Comparison of ENCODE assay signal across 29 mouse cellular contexts in the genomic region with DNA sequence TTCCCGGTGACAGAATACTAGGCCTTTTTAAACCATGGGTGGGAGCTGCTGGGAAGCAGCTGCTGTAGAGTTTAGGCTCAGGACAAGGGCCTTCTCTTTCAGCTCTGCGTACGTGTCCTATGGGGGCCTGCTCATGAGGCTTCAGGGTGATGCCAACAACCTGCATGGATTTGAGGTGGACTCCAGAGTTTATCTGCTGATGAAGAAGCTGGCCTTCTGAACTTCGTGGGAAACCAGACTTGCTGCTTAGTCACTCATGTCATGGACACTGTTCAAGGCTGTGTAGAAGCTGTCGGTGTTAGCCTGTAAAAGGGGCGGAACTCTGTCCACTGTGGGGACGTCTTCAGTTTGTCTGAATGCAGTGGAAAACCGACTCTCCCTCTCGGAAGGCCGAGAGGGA. TPM values are rescaled to one million over a fixed set of nuclear protein-coding genes. Genes with fewer than 3 reads are reported as not detected.
"Had no signal": no experiment of that assay in that cellular context is flagged by ENCODE, and none has a peak within 500 bp of the region (broad histone marks: within the 10 kb centered on the region; RNA-seq: fewer than 3 reads in every experiment).

No protein-coding gene starts in this region.

- H3K27me3 ChIP-seq: heart, embryonic 12.5 days; hindbrain, embryonic 12.5 days; intestine, embryonic 15.5 days; limb, embryonic 12.5 days; liver, embryonic 13.5 days had no signal

- H3K4me3 ChIP-seq: gastrocnemius, adult 2 months; heart, adult 2 months; heart, embryonic 10.5 days; heart, embryonic 12.5 days; hindbrain, embryonic 10.5 days; hindbrain, embryonic 12.5 days; intestine, embryonic 15.5 days; layer of hippocampus, adult 2 months; left cerebral cortex, adult 2 months; limb, embryonic 10.5 days; limb, embryonic 12.5 days; liver, embryonic 13.5 days; liver, embryonic 15.5 days had no signal

- H3K4me2 ChIP-seq: heart, embryonic 12.5 days; hindbrain, embryonic 12.5 days; hindbrain, embryonic 14.5 days; intestine, embryonic 15.5 days; limb, embryonic 12.5 days; liver, embryonic 11.5 days; liver, embryonic 13.5 days; liver, embryonic 15.5 days had no signal

- ATAC-seq: hindbrain, embryonic 16.5 days; inflammation-experienced regulatory T-cells, adult 6 months; intestine, embryonic 15.5 days; intestine, postnatal 0 days had no signal

- H3K27ac ChIP-seq: gastrocnemius, adult 2 months; heart, adult 2 months; heart, embryonic 10.5 days; hindbrain, embryonic 10.5 days; hindbrain, embryonic 12.5 days; hindbrain, embryonic 14.5 days; intestine, embryonic 15.5 days; layer of hippocampus, adult 2 months; left cerebral cortex, adult 2 months; limb, embryonic 10.5 days; limb, embryonic 12.5 days; liver, embryonic 13.5 days; liver, embryonic 15.5 days had no signal

- H3K9ac ChIP-seq: heart, embryonic 12.5 days; hindbrain, embryonic 12.5 days; hindbrain, embryonic 14.5 days; intestine, embryonic 15.5 days; limb, embryonic 12.5 days; liver, embryonic 13.5 days; liver, embryonic 15.5 days had no signal

- H3K9me3 ChIP-seq: heart, embryonic 10.5 days; heart, embryonic 12.5 days; hindbrain, embryonic 10.5 days; hindbrain, embryonic 12.5 days; intestine, embryonic 15.5 days; limb, embryonic 10.5 days; limb, embryonic 12.5 days; liver, embryonic 13.5 days; liver, embryonic 15.5 days had no signal

- DNase-seq: gastrocnemius, adult 2 months; gastrocnemius, postnatal 10 days; gastrocnemius, postnatal 25 days; heart, adult 2 months; heart, postnatal 10 days; heart, postnatal 4 days; kidney, adult 18-20 months; kidney, adult 8-10 months; kidney, postnatal 10 days; kidney, postnatal 25 days; kidney, postnatal 4 days; liver; liver, embryonic 13.5 days had no signal

RNA-seq across cellular contexts. Expression of gene Chrd, which starts 11.1 kb away (rescaled TPM):
- total RNA-seq: granulocyte monocyte progenitor cell, adult 5-6 weeks had no signal
- polyA plus RNA-seq: inflammation-experienced regulatory T-cells, adult 6 months had no signal

RNA-seq across cellular contexts. Expression of gene Thpo, which starts 12.5 kb away (rescaled TPM):
- total RNA-seq: granulocyte monocyte progenitor cell, adult 5-6 weeks; heart, postnatal 10 days had no signal
- polyA plus RNA-seq: inflammation-experienced regulatory T-cells, adult 6 months had no signal

RNA-seq across cellular contexts. Expression of gene Fam131a, which starts 28.8 kb away (rescaled TPM):
- total RNA-seq: granulocyte monocyte progenitor cell, adult 5-6 weeks had no signal
